Mouse (Mus musculus) lung, adult 2 months (tissue): ENCODE measurements around the gene Pml.

ENCODE experiments used
- CTCF ChIP-seq: fragments of 200-500 bp; IDR thresholded peaks from 2 replicates; pipeline ENCODE4 v1.5.1; 2011; ENCODE audit warnings: mild to moderate bottlenecking, low read length, control low read depth; ENCODE audit not compliant: insufficient read depth
- POLR2A ChIP-seq: fragments of 200-500 bp; IDR thresholded peaks from 2 replicates; pipeline ENCODE4 v1.6.1; 2011; ENCODE audit warnings: low read depth, mild to moderate bottlenecking, control low read depth, low read length, borderline replicate concordance; ENCODE audit errors: extremely low read depth

DNA sequence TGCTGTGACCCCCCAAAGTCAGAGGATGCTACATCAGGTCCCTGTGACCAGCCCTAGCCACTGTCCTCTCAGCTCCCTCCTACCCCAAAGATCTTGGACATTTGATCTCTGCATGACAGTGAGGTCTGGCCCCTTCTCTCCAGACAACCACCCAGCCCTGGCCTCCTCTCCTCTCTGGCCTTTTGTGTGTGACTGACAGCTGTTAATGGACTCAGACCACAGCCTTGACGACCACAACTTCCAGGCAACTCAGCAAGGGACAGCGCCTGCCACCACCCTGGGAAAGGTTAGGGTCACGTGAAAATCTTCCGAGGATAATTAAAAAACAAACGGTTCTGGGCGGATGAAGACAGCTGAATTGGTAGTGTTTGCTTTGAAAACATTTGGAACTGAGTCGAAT, 44.9 kb upstream of the Pml start:
- TF ChIP-seq CTCF (no peak), POLR2A (no peak)
